Mouse (Mus musculus) intestine, embryonic 14.5 days (tissue): ENCODE results near the gene Git2. TPM values are rescaled to one million over a fixed set of nuclear protein-coding genes. Genes with fewer than 3 reads are reported as not detected.

Experiments used
- ATAC-seq: fragments of 200-750 bp; cut with Nextera tagmentation; replicated peaks from 2 replicates; pipeline ENCODE4 v1.8.0; 2017; ENCODE audit warnings: low read depth, moderate number of reproducible peaks, moderate TSS enrichment, moderate library complexity; ENCODE audit not compliant: low FRiP score, low TSS enrichment
- DNase-seq: peaks from one replicate; pipeline ENCODE4 v3.0.0-alpha.2; 2018; ENCODE audit warnings: low spot score
- H3K27ac ChIP-seq: fragments of 300-500 bp; sonication (generic); 2 replicates; pipeline ENCODE4 v1.5.1; 2014; ENCODE audit warnings: low read depth, mild to moderate bottlenecking, control low read depth
- H3K27me3 ChIP-seq: fragments of 300-500 bp; sonication (generic); replicated peaks from 2 replicates; pipeline ENCODE4 v1.6.1; 2014; ENCODE audit warnings: low read length, control low read depth; ENCODE audit not compliant: control insufficient read depth, insufficient read depth
- H3K36me3 ChIP-seq: fragments of 300-500 bp; sonication (generic); 2 replicates; pipeline ENCODE4 v1.6.1; 2014; ENCODE audit warnings: low read length, control low read depth; ENCODE audit not compliant: control insufficient read depth, insufficient read depth
- H3K4me1 ChIP-seq: fragments of 300-500 bp; sonication (generic); replicated peaks from 2 replicates; pipeline ENCODE4 v1.6.1; 2014; ENCODE audit warnings: low read length, control low read depth, mixed read lengths; ENCODE audit not compliant: control insufficient read depth, insufficient read depth
- H3K4me2 ChIP-seq: fragments of 300-500 bp; sonication (generic); 2 replicates; pipeline ENCODE4 v1.6.1; 2014; ENCODE audit warnings: low read length
- H3K4me3 ChIP-seq: fragments of 300-500 bp; sonication (generic); 2 replicates; pipeline ENCODE4 v1.5.1; 2014; ENCODE audit warnings: low read depth, low read length, control low read depth, mixed read lengths
- H3K9ac ChIP-seq: fragments of 300-500 bp; sonication (generic); 2 replicates; pipeline ENCODE4 v1.6.1; 2014; ENCODE audit warnings: mild to moderate bottlenecking, low read length
- H3K9me3 ChIP-seq: fragments of 300-500 bp; sonication (generic); 2 replicates; pipeline ENCODE4 v1.6.1; 2016; ENCODE audit warnings: low read length, control low read depth; ENCODE audit not compliant: control insufficient read depth
- WGBS: fragments of 180-500 bp; shearing (Covaris S2); extraction: QIAGEN DNeasy Blood & Tissue Kit; methylation state at CpG from one replicate; pipeline ENCODE4 v1.1.7; 2014; 5-methylcytosine and 5-hydroxymethylcytosine counted together
- microRNA-seq: library from miRNA; unstranded; fragments of <30 nt; microRNA quantifications from one replicate; pipeline ENCODE4, GENCODE M21; 2016
- polyA plus RNA-seq: library from polyadenylated mRNA; unstranded; fragments of >200 nt; fragmentation: Nextera tagmentation; extraction: Ambion mirVana; gene quantifications from 2 replicates; pipeline ENCODE4 v1.2.1, GENCODE M21; 2014

Git2 gene
- polyA plus RNA-seq, 1 experiment from 2014 or later: 35.6 TPM

DNA sequence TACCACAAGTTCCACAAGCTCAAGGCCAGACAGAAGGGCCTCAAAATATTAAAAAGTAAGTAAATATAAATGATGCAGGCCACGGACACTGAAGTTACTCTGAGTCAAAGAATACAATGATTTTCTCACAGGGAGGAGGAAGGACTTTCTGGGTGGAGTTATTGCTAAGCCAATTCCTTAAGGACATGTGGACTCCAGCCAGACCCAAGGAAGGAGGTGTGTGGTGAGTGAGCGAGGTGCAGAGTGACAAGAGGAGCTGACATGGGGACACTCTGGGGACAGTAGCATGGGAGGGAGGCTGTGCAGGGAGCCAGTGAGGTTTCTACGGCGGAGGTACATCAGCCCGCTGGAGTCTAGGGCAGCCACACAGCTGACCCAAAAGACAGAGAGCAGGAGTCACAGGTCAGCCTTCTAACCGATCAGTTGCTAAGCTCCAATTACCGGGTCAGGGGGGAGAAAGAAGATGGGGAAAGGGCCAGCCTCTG lies 88.5 kb downstream of the Git2 start:
- no peak for DNase-seq
- no peaks in the 10 kb centered on the region for H3K9me3 ChIP-seq
- no peak overlapping the region for H3K4me3 ChIP-seq
- H3K9ac ChIP-seq: no peak overlapping the region
- no peaks in the 10 kb centered on the region for H3K27me3 ChIP-seq
- peaks cover 8% of the 10 kb centered on the region; the same call in 1 of the 2 replicates for H3K4me1 ChIP-seq
- H3K4me2 ChIP-seq: no peak overlapping the region
- no peak overlapping the region for H3K27ac ChIP-seq
- 69% methylated on average over 7 of the region's 7 CpGs for WGBS
- ATAC-seq: no peak
- H3K36me3 ChIP-seq: no peaks in the 10 kb centered on the region

DNA sequence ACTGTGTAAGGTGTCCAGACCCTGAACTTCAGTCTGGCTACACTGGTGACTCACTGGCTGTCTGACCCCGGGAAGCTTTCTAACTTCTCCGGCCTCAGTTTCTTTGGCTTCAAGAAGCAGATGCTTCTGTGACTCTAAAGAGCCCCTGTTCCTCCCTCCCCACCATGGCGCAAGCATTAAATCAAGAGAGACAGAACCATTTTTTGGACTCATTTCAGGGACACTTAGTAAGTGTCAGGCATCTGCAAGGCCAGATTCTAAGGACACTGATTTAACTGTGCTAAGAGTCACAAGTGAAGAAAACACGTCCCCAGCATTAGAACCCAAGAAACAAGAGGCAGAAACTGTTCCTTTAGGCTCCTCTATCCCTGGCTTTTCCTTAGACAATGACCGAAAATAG lies 89.3 kb downstream of the Git2 start:
- 91% methylated on average over 5 of the region's 5 CpGs for WGBS
- peaks cover 12% of the 10 kb centered on the region for H3K4me1 ChIP-seq
- no peak overlapping the region for H3K27ac ChIP-seq
- H3K4me3 ChIP-seq: no peak overlapping the region
- H3K9me3 ChIP-seq: no peaks in the 10 kb centered on the region
- H3K4me2 ChIP-seq: no peak overlapping the region
- ATAC-seq: no peak
- no peak for DNase-seq
- no peaks in the 10 kb centered on the region for H3K36me3 ChIP-seq
- H3K27me3 ChIP-seq: no peaks in the 10 kb centered on the region
- no peak overlapping the region for H3K9ac ChIP-seq

GRCm38 (mm10) chr5:114681717-114682116 lies 93.6 kb downstream of the Git2 start:
- Histone ChIP-seq H3K9me3 (no peaks in the 10 kb centered on the region), H3K27ac (no peak overlapping the region), H3K4me3 (no peak overlapping the region), H3K27me3 (no peaks in the 10 kb centered on the region), H3K4me1 (peaks cover 12% of the 10 kb centered on the region), H3K9ac (no peak overlapping the region), H3K36me3 (peaks cover 4% of the 10 kb centered on the region), H3K4me2 (no peak overlapping the region)
- WGBS: 75% methylated on average over 8 of the region's 8 CpGs
- ATAC-seq (no peak), DNase-seq (no peak)

- Histone ChIP-seq H3K27me3 (no peaks in the 10 kb centered on the region), H3K9ac (no peak overlapping the region), H3K4me3 (no peak overlapping the region), H3K4me1 (peaks cover 12% of the 10 kb centered on the region), H3K9me3 (no peaks in the 10 kb centered on the region), H3K4me2 (no peak overlapping the region), H3K27ac (no peak overlapping the region), H3K36me3 (peaks cover 7% of the 10 kb centered on the region)
- DNase-seq (no peak), ATAC-seq (no peak)
- 65% methylated on average over 19 of the region's 19 CpGs for WGBS
These were observed 94.5 kb downstream of the Git2 start for GRCm38 (mm10) chr5:114680676-114681285.

DNA sequence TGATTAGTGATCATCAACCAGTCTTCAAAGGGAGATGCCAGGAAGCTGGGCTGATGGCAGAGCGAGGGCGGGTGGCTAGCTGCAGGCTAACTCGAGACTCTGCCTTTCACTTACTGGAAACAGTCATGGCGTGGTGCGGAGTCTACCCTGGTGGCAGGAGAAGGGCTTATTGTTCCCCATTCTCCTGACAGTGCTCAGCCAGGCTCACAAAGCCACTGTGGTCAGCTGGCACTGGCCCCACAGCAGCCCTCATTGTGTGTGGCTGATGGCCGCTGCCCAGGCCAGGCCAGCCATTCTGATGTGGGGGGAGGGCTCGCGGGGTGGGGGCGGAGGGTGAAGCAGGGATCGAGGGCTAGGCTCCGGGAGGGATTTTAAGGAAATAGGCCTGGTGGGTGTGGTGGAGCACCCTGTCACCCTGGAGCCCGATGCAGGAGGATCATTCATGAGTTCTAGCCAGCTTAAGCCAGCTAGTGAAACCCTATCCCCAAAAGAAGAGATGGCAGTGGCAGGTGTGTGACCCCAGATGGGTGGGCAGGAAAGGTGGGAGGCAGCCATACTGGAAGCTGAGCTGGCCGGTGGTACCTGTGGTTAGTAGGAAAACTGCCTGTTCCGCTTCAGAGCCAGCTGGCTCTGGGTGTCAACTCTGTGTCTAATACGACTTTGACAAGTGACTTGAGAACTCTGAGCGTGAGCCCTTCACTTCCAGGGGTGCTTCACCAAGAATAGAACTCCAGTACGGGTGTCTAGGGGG lies 95.3 kb downstream of the Git2 start:
- Histone ChIP-seq H3K4me2 (no peak overlapping the region), H3K36me3 (peaks cover 7% of the 10 kb centered on the region), H3K4me1 (peaks cover 12% of the 10 kb centered on the region), H3K9me3 (no peaks in the 10 kb centered on the region), H3K27me3 (no peaks in the 10 kb centered on the region), H3K27ac (no peak overlapping the region), H3K9ac (no peak overlapping the region), H3K4me3 (no peak overlapping the region)
- 70% methylated on average over 17 of the region's 17 CpGs for WGBS
- DNase-seq (no peak), ATAC-seq (no peak)

Small RNA genes lying within 50 kb of the gene (microRNA-seq; reads per million reads assigned to microRNA genes)
- gene Mir7028: not detected

Other genes with a start within 250 kb of the Git2 start
- 4.9 and 7.1 TPM in 2 replicates for gene Fam222a, start 207.5 kb downstream of the Git2 start, polyA plus RNA-seq
- 0.59 and 0.83 TPM in 2 replicates for gene Trpv4, start 117.1 kb downstream of the Git2 start, polyA plus RNA-seq
- gene Gltp, start 84.5 kb downstream of the Git2 start, polyA plus RNA-seq: 74.7 and 77.0 TPM in 2 replicates
- gene Tchp, start 67.8 kb downstream of the Git2 start, polyA plus RNA-seq: 9.0 and 11.7 TPM in 2 replicates
- 50.1 and 65.4 TPM in 2 replicates for gene Ankrd13a, start 840 bp downstream of the Git2 start, polyA plus RNA-seq
- gene 1500011B03Rik, start 48.0 kb upstream of the Git2 start, polyA plus RNA-seq: 94.3 and 103 TPM in 2 replicates
- 0.08 TPM in 1 of 2 replicates, not detected in the other for gene 4930519G04Rik, start 78.1 kb upstream of the Git2 start, polyA plus RNA-seq
- 0.13 and 0.38 TPM in 2 replicates for gene Gm9936, start 83.2 kb upstream of the Git2 start, polyA plus RNA-seq
- 5.1 and 8.3 TPM in 2 replicates for gene Oasl2, start 121.4 kb upstream of the Git2 start, polyA plus RNA-seq
- 1.7 and 2.3 TPM in 2 replicates for gene Oasl1, start 147.7 kb upstream of the Git2 start, polyA plus RNA-seq
- gene 2210016L21Rik, start 166.6 kb upstream of the Git2 start, polyA plus RNA-seq: 45.2 and 57.7 TPM in 2 replicates
- gene Hnf1a, start 195.6 kb upstream of the Git2 start, polyA plus RNA-seq: 8.4 and 10.0 TPM in 2 replicates
- gene Sppl3, start 235.6 kb upstream of the Git2 start, polyA plus RNA-seq: 21.1 and 21.5 TPM in 2 replicates